Comparison of ENCODE assay signal across 13 mouse cellular contexts in genomic region chr4:101234753-101235152, GRCm38 (mm10). TPM values are rescaled to one million over a fixed set of nuclear protein-coding genes. Genes with fewer than 3 reads are reported as not detected.
A peak's percentile ranks its signal among the peaks of the same experiment; 100 is the strongest.
DNase-seq lines count a peak whose midpoint lies in the region; ATAC-seq and TF ChIP-seq lines count a peak whose summit lies in the region.
"Had no signal": no experiment of that assay in that cellular context is flagged by ENCODE, and none has a peak within 500 bp of the region (broad histone marks: within the 10 kb centered on the region; RNA-seq: fewer than 3 reads in every experiment).

No protein-coding gene starts in this region.

- intact Hi-C loops in gastrocnemius, adult 2 months (cut with DNase I), result loop anchor here (5.0 kb wide), 1 partner anchor 48 kb away; no protein-coding TSS in a partner anchor

- DNase-seq in gastrocnemius, adult 2 months, result no peak
- no peak for DNase-seq in gastrocnemius, postnatal 4 days (ENCODE audit: low spot score in 2 of 2)
- no peak for DNase-seq in kidney, postnatal 36 days
- no peak for DNase-seq in Patski (ENCODE audit: low read depth, low spot score)
- no peak for DNase-seq in liver, postnatal 0 days
- no peak for DNase-seq in forebrain, embryonic 11.5 days (ENCODE audit: low spot score)
- DNase-seq in thymus, postnatal 14 days, result no peak
- DNase-seq: thymus, postnatal 36 days had no signal

- POLR2A ChIA-PET in Patski (lab: Charles Lee), result no interaction called here

- no peak overlapping the region for H3K9ac ChIP-seq in kidney, embryonic 16.5 days (replicated peaks; ENCODE audit: low read length)
- H3K9ac ChIP-seq in liver, postnatal 0 days (replicated peaks), result no peak overlapping the region
- no peak overlapping the region for H3K9ac ChIP-seq in forebrain, embryonic 11.5 days (ENCODE audit: low read length)
- H3K9ac ChIP-seq: forebrain, embryonic 12.5 days; limb, embryonic 13.5 days; neural tube, embryonic 13.5 days had no signal

- no peak for TF ChIP-seq EP300 in liver, postnatal 0 days (IDR thresholded peaks at IDR 0.05; ENCODE audit: low read depth)

- in situ Hi-C loops in Patski (cut with MboI; ENCODE audit: low pct_unique_long_range_greater_than_20kb), result no loop called here

- peaks cover 7% of the 10 kb centered on the region; the same call in 1 of the 2 replicates for H3K4me1 ChIP-seq in kidney, embryonic 16.5 days (ENCODE audit: insufficient read depth, low read length)
- H3K4me1 ChIP-seq in liver, postnatal 0 days (ENCODE audit: insufficient read depth), result peaks cover 52% of the 10 kb centered on the region
- H3K4me1 ChIP-seq in forebrain, embryonic 11.5 days (replicated peaks; ENCODE audit: control insufficient read depth, insufficient read depth, low read length), result no peaks in the 10 kb centered on the region
- H3K4me1 ChIP-seq: forebrain, embryonic 12.5 days; neural tube, embryonic 13.5 days had no signal

- CTCF ChIA-PET in Patski (lab: Charles Lee), result no interaction called here

- ATAC-seq in kidney, embryonic 16.5 days (ENCODE audit: low FRiP score, low TSS enrichment), result no peak
- peak; percentile 17 for ATAC-seq in Patski
- peak; percentile 8; the same call in 1 of the 2 replicates for ATAC-seq in liver, postnatal 0 days
- ATAC-seq in forebrain, embryonic 11.5 days (replicated peaks; ENCODE audit: low FRiP score), result no peak

- H3K27ac ChIP-seq in gastrocnemius, adult 2 months, result peak overlapping the region; percentile 84
- H3K27ac ChIP-seq in kidney, embryonic 16.5 days (ENCODE audit: low read length), result 0 out of 2 replicates have a peak overlapping the region, but pooled peaks have one; percentile 43
- H3K27ac ChIP-seq in liver, postnatal 0 days (ENCODE audit: low read depth), result peak overlapping the region; percentile 69
- H3K27ac ChIP-seq in forebrain, embryonic 11.5 days (ENCODE audit: low read depth, low read length), result no peak overlapping the region
- H3K27ac ChIP-seq: forebrain, embryonic 12.5 days; kidney, postnatal 0 days; limb, embryonic 13.5 days; neural tube, embryonic 13.5 days had no signal

- H3K36me3 ChIP-seq in kidney, embryonic 16.5 days (ENCODE audit: insufficient read depth, low read length), result no peaks in the 10 kb centered on the region
- no peaks in the 10 kb centered on the region for H3K36me3 ChIP-seq in liver, postnatal 0 days (replicated peaks; ENCODE audit: insufficient read depth, low read length)
- no peaks in the 10 kb centered on the region for H3K36me3 ChIP-seq in forebrain, embryonic 11.5 days (ENCODE audit: control insufficient read depth, insufficient read depth, low read length)
- H3K36me3 ChIP-seq: forebrain, embryonic 12.5 days; limb, embryonic 13.5 days; neural tube, embryonic 13.5 days had no signal

- TF ChIP-seq CTCF in gastrocnemius, adult 2 months (IDR thresholded peaks at IDR 0.05), result no peak
- TF ChIP-seq CTCF in Patski (IDR thresholded peaks at IDR 0.05), result no peak
- TF ChIP-seq CTCF in liver, postnatal 0 days (IDR thresholded peaks at IDR 0.05; ENCODE audit: low read depth), result no peak

- 32% methylated on average over 1 of the region's 1 CpGs for WGBS in kidney, embryonic 16.5 days
- whole genome bisulfite sequencing in liver, postnatal 0 days (ENCODE audit: insufficient replicate concordance), result 72% methylated on average over 1 of the region's 1 CpGs
- 89% methylated on average over 1 of the region's 1 CpGs for WGBS in forebrain, embryonic 11.5 days

- H3K4me2 ChIP-seq in kidney, embryonic 16.5 days (replicated peaks; ENCODE audit: low read depth, low read length), result no peak overlapping the region
- peak overlapping the region; percentile 1; the same call in 1 of the 2 replicates for H3K4me2 ChIP-seq in liver, postnatal 0 days (ENCODE audit: low read depth, low read length)
- no peak overlapping the region for H3K4me2 ChIP-seq in forebrain, embryonic 11.5 days (ENCODE audit: low read depth, low read length, severe bottlenecking)
- H3K4me2 ChIP-seq: forebrain, embryonic 12.5 days; limb, embryonic 13.5 days; neural tube, embryonic 13.5 days had no signal

- H3K9me3 ChIP-seq in kidney, embryonic 16.5 days (ENCODE audit: low read length), result no peaks in the 10 kb centered on the region
- no peaks in the 10 kb centered on the region for H3K9me3 ChIP-seq in liver, postnatal 0 days (ENCODE audit: low read length)
- no peaks in the 10 kb centered on the region for H3K9me3 ChIP-seq in forebrain, embryonic 11.5 days (ENCODE audit: control insufficient read depth, low read length)
- H3K9me3 ChIP-seq: forebrain, embryonic 12.5 days; limb, embryonic 13.5 days; neural tube, embryonic 13.5 days had no signal

- no peaks in the 10 kb centered on the region for H3K27me3 ChIP-seq in kidney, embryonic 16.5 days (ENCODE audit: insufficient read depth, low read length)
- no peaks in the 10 kb centered on the region for H3K27me3 ChIP-seq in Patski
- H3K27me3 ChIP-seq in liver, postnatal 0 days (ENCODE audit: insufficient read depth, low read length), result no peaks in the 10 kb centered on the region
- no peaks in the 10 kb centered on the region for H3K27me3 ChIP-seq in forebrain, embryonic 11.5 days (ENCODE audit: control insufficient read depth, insufficient read depth, low read length)
- H3K27me3 ChIP-seq: forebrain, embryonic 12.5 days; limb, embryonic 13.5 days; neural tube, embryonic 13.5 days had no signal

- no peak overlapping the region; the same call in 1 of the 2 replicates for H3K4me3 ChIP-seq in gastrocnemius, adult 2 months
- no peak overlapping the region for H3K4me3 ChIP-seq in kidney, embryonic 16.5 days (ENCODE audit: low read length)
- no peak overlapping the region for H3K4me3 ChIP-seq in liver, postnatal 0 days (ENCODE audit: low read depth, low read length)
- H3K4me3 ChIP-seq in forebrain, embryonic 11.5 days (ENCODE audit: low read depth, low read length), result no peak overlapping the region
- H3K4me3 ChIP-seq: forebrain, embryonic 12.5 days; limb, embryonic 13.5 days; neural tube, embryonic 13.5 days had no signal

RNA-seq across cellular contexts. Expression of gene Jak1, which starts 30.3 kb away (rescaled TPM):
- total RNA-seq in gastrocnemius, adult 2 months (2021), result 100 to 1,000 TPM in 1 of 2 experiments, 10 to 100 TPM in 1; 89.9 to 134 TPM
- 100 to 1,000 TPM; 108 to 117 TPM for total RNA-seq in gastrocnemius, postnatal 4 days (2021)
- polyA plus RNA-seq in kidney, embryonic 16.5 days (2015; fragmentation: Nextera tagmentation; extraction: Ambion mirVana), result 104 TPM in 2 replicates
- 115 TPM for polyA plus RNA-seq in Patski (2021)
- 33.9 and 51.2 TPM in 2 replicates for polyA plus RNA-seq in liver, postnatal 0 days (2015; fragmentation: Nextera tagmentation; extraction: Ambion mirVana)
- 46.6 and 46.7 TPM in 2 replicates for polyA plus RNA-seq in forebrain, embryonic 11.5 days (2014; fragmentation: Nextera tagmentation; extraction: Ambion mirVana)

Comparison
In these comparisons a context has a peak if more than half of its experiments do, and no peak if none do; other contexts are left out.
1. ATAC-seq: peak in Patski (single experiment) and liver, postnatal 0 days (single experiment); none in kidney, embryonic 16.5 days (single experiment) and forebrain, embryonic 11.5 days (single experiment).